Mouse (Mus musculus) brain, adult 2 months (tissue): ENCODE results near the gene Gstm7.
"Not testable (repeated sequence)": the region's sequence is repeated elsewhere in the genome, so short reads cannot be mapped to it uniquely, and the experiment has no call there.

Experiments
- DNase-seq: peaks from one replicate; pipeline ENCODE4 v3.0.0; 2011; ENCODE audit warnings: low read depth, low spot score

The Gstm7 gene

DNA sequence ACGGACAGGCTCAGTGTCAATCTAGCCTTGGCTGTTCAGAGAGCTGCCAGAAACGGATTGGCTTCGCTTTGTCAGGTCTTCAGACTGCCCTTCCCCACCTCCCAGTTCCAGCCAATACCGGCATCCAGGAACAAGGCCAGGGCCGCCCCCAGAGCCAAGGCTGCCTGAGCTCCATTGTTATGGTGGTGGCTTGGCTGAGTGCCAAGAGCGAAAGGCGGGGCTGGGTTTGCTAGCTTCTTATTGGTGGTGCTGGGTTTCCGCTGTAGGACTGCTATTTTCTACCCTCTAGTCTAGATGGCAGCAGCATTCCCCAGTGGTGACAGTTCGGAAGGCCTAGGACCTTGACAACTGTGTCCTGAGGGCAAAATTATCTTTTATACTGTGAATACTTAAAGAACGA, at the start of gene Gstm7:
Gene Gstm7, minus strand, starts transcription at position 148 of the 400 bp plus-strand sequence.
- peak; percentile 97 for DNase-seq

DNA sequence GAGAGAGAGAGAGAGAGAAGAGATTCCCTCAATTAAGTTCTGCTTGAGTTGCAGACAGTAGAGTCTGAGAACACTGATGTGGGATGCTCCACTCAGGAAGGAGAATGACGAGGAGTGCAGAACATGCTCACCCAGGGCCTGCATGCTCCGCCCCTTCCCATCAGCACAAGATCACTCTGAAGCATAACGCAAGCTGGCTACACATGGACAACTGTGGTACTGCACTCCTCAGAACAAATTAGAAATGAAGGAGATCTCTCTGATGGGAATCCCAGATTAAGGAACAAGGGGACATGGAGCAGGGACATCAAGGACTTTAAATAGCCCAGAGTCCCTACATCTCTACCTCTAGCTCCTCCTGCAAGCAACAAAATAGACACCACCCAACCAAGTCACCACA, 49.6 kb upstream of the Gstm7 start:
- DNase-seq, result no peak

DNA sequence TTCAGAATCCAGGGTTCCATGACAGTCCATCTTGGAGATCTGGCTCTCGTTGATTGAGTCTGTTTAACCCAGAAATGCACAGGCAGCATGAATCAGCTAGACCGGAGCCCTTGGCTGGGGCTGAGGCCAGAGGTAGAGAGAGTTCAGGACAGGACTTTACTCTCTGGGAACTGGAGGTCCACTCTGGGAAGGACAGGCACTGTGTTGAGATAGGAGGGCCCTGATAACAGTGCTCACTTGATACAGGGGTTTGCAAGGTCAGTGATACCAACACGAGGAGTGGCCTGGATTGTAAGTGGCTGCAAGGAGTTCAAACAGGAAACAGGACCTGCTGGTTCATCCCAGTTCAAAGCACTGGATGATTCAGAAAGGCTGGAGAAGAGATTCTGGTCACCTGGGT, 46.1 kb upstream of the Gstm7 start:
- DNase-seq, result no peak

DNA sequence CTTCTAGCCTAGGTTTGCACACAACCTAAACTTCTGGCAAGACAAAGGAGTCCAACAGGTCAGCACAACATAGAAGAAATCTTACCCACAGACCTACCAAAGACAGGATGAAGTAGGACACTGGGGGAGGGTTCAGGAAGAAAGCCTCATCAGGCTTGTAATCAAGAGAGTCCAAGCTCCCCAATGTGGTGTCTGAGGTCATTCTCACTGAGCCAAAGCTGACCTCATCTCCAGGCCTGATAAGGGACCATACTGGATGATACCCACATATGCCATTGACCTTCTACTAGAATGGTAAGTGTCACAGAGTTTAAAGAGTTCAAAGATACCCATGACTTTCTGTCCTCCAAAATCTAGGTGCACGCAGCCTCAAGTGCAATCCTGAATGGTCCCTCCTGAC, 42.6 kb upstream of the Gstm7 start:
- DNase-seq, result no peak

DNA sequence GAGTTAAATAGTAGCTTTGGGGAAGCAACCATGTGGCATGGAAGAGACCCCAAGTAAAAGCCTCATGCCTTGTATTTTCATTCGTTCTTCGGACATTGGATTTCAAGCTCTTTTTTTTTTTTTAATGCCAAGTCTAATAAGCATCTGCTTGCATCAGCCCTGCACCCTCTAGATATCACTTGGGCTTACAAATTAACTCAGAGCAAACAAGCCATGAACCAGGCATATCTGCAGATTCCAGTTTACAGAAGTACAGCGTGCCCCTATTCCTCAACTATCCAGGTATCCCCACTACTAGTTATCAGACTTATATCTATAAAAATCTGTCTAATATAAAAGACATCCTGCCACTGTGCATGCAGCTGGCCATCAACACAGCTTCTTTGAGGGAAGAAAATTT, 40.5 kb upstream of the Gstm7 start:
- DNase-seq, result no peak

DNA sequence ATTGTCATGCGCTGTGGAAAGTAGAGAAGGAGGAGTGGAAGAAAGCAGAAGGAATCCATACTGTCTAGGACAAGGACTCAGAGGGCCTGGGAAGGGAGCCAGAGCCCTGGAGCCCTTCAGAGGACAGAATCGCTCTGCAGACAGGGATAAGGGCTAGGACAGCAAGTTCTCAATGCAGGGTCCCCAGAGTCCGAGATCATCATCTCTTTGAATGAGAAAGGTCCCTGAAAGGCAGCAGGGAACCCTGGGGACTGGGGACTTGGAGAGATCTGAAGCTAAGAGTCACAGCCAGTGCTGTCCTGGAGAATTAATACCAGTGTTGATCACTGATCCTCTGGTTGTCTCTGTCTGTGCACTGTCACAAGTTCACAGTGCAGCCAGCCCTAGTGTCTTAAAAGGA, 39.5 kb upstream of the Gstm7 start:
- DNase-seq, result not testable (repeated sequence)

DNA sequence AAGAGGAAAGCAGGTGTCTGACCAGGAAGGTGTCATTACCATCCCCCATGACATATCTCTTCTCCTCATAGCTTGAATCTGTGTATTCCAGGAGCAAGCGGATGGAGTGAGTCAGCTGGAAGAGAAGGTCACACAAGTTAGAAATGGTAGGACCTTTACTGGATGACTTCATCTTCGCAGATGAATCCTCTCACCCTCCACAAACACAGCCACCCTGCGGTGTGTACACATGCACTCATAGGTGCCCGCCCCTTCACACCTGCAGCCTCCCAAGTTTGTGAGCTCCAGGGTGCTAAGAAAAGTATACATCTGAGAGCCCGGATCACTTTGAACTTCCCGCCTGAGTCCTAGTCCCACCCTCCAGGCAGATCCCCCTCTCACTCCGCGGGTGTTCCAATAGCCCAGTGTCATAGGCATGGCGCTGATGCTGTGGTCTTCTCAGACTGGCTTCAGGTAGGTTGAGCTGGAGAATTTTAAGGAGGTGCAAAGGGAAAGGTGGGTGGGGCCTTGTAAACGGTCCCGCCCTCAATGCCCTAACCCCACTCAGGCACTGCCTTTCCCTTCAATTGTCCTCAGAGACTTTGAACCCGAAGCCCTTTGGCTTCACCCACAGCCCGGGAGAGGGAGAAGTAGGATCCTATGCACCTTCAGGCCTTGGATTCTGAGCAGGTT, 37.2 kb upstream of the Gstm7 start, which contains the start of gene Gstm3:
Gene Gstm3, minus strand, starts transcription at position 560 of the 672 bp plus-strand sequence.
- no peak for DNase-seq

DNA sequence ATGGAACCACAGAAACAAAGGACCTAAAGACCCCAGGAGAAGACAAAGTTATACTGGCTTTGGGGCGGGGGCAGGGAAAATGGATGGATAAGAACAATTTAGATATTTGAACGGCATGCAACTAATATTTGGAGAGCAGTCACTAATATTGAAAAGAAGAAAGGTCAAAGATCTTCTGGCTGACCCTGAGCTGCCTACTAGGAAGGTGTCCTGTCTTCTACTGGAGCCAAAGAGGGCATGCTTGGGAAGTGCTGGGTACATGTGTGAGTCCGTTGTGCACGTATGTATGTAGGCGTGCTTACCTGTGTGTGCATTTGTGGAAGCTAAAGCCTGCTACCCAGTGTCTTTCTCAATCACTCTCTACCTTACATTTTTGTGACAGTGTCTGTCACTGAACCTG, 35.0 kb upstream of the Gstm7 start:
- no peak for DNase-seq

DNA sequence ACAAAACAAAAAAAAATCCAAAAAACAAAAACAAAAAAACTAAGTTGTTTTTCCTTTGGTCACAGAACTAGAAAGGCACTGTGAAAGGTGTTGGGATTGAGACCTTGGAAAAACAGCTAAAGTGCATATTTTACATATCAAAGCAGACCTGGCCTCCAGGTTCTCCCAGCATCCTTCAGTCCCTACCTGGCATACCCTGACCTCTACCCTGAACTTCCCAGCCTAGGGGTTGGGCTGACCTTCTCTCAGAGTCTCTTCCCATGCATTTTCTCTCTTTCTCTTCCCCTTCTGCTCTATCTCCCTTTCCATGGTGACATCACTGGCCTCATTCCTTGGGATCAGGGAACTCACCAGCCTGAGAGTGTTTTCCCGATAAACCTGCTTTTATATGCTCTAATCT, 34.0 kb upstream of the Gstm7 start:
- DNase-seq, result no peak

DNA sequence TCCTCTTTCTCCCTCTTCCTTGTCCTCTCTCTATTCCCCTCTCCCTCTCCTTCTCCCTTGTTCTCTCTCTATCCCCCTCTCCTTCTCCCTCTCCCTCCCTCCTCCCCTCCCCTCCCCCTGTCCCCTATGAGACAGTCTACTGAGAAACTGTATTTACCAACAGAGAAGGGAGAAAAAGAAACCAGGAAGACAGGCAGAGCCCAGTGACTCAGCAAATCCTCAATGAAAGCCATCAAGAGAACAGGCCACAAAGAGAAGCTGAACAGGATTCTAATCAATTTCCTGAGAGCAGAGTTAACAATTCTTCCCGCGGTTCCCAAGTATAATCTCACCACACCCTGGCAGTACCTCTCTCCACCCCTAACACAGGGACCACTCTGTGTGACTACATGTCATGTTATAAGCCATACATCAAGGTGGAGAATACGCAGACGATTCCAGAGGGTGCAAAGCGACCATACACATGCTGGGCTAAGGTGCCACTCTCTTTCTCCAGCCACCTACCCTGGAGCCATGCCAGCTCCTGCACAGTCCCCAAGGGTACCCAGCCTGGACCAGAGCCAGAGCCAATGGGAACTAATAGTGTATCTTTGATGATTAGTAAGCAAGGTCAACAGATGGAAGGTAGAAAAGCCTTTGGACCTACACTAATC, 33.2 kb upstream of the Gstm7 start:
- DNase-seq, result no peak

DNA sequence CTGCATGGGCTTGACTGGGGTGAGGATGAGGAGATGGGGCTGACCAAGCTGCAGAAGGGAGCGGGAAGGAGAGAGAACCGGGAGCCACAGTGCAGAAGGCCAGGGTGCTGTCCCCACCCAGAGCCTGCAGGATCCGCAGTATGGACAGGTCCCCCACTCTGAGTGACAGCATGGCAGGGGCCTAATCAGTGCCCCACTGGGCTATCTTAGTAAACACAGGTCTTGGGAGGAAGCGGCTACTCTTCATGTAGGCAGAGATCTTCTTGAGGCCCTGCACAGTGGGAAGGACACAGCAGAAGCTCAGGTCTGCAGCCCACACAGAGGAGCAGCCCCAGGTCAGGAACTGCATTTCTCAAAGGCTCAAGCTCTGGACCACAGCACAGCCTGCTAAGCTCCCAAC, 32.4 kb upstream of the Gstm7 start:
- DNase-seq, result no peak

DNA sequence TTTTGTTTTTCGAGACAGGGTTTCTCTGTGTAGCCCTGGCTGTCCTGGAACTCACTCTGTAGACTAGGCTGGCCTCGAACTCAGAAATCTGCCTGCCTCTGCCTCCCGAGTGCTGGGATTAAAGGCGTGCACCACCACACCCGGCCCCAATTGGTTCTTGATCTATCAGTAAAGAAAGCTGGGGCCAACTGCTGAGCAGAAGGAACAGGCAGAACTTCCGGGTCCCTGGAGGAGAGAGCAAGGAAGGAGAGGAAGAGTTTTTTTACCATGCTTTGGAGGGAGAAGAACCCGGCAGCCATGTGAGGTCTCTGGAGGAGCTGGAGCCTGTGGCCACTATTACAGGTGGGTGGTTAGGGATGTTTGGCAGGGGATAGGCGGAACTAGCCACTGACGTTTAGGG, 23.6 kb upstream of the Gstm7 start:
- DNase-seq, result not testable (repeated sequence)

DNA sequence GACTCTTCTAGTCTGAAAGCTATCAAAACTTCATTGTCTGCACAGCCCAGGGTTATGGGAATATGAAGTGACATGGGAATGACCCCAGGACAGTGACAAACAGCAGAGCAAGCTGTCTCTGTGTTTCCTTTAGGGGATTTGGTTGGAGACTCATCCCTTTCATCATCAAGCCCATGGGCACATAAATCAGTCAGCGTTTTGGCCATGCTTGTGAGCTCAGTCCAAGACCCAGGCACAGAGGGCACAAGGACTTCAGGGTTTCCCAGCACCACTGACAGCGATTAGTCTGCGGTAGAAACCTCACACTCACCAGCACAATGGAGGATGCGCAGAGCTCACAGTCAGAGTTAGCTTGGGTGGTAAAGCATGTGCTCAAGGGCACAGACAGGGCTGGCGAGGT, 22.3 kb upstream of the Gstm7 start:
- DNase-seq, result no peak

DNA sequence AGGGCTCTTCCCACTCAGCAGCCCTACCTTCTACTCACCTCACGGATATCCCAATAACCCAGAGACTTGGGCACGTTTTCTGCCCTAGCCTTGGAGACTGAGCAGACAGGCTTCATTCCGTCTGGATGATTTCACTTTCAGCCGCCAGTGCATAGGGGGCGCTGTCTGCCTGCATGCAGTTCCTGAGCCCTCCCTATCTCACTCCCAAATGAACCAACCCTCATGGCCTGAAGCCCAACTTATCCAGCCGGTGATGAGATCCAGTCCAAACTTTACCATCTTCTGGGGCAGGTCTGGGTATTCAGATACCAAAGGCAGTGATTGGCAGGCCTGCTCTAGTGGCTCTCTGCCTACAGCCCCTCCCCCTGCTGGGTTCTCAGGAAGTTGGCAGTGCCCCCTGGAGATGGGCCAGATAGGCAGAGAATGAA, 21.7 kb upstream of the Gstm7 start:
- peak; percentile 76 for DNase-seq

DNA sequence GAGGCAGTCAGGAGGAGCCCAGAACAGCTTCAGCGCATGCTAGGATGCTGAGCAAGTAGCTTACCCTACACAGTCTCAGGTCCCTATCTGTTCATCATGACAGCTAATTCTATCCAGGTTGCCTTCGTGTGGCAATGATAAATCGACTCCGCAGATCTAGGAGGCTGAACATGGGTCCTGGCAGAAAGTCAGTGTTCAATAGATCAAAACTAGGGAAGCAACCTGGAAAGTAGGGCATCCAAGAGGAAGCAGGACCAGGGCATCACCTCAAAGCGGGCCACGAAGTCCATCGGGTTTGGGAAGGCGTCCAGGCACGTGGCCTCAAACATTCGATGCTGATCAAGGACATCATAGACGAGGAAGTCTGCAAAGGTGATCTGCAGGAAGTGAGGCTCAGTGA, 18.9 kb upstream of the Gstm7 start:
- DNase-seq, result no peak

DNA sequence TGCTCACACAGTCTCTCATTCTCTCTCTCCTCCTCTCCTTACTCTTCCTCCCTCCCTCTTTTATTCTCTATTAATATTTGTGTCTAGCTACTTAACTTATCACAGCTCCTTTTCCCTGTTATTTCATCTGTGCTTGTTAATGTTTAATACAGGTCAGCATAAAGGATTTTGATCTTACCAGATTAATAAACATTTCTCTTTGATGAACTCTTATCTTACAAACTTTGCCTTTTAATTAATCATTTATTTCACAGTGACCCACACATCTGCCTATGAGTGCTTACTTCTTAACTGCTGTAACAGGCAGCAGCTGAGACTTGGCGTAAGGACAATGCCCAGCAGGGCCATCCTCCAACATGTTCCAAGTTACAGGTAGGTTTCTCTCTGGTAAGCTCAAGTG, 17.8 kb upstream of the Gstm7 start:
- not testable (repeated sequence) for DNase-seq

DNA sequence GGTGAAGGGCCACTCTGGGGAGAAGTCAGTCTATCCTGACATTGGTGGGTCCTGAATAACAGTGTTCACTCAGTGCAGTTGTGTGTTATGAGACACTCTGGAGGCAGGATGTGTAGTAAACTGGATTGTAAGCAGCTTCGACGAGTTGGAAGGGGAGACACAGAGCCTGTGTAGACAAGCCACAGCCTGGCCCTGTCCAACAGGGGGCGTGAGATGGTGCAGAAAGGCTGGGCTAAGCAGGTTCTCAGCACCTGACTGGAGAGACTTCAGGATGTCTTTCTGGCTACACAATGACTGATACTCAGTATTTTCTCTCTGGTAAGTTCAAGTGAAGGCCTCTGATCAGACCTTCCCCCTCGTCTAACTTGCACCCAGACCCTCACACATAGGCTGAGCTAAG, 14.1 kb upstream of the Gstm7 start:
- no peak for DNase-seq

DNA sequence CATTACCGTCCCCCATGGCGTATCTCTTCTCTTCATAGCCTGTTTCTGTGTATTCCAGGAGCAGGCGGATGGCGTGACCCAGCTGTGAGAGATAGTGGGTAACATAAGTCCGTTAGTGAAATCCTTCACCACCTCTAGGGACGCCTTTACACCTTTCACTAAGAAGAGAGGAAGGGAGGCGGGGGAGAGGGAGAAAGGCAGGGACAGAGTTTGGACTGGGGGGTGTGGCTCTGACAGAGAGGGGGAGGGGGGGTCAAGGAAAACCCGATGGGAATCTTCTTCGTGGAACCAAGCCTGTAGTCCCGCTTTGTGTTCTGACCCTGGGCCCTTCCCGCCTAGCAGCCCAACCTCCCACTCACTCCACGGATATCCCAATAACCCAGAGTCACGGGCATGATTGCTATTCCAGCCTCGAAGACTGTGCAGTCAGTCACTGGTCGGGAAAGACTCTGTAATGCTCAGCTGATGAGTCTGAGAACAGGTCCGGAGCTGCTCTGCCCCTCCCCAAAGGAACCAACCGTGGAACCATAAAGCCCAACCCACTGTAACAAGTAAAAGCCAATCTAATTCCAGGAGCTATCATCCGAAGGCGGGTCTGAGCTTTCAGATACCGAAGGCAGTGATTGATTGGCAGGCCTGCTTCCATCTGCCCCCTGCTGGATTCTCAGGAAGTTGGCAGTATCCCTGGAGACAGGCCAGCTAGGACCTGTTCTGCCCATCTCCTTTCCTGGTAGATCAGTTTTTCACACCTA, 11.8 kb upstream of the Gstm7 start, which contains the start of gene Gstm6:
Gene Gstm6, minus strand, starts transcription at position 511 of the 752 bp plus-strand sequence.
- peak; percentile 85 for DNase-seq

DNA sequence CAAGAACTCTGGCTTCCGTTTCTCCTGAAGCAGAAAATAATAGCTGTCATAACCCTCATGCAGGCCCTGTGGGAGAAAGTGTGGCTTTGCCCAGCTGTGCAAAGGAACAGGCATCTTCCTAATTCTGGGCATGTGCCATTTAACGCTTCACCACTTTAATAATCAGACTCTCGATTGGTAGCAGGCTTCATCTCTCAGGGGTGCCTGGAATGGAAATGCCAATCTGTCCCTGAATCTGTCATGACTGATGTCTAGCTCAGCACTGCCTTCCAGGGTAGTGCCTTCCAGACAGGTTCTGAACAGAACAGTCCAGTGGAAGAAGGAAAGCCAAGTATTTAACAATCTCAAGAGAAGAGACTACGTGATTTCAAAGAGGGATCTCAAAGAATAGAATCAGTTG, 9.6 kb upstream of the Gstm7 start:
- DNase-seq, result peak; percentile 40

DNA sequence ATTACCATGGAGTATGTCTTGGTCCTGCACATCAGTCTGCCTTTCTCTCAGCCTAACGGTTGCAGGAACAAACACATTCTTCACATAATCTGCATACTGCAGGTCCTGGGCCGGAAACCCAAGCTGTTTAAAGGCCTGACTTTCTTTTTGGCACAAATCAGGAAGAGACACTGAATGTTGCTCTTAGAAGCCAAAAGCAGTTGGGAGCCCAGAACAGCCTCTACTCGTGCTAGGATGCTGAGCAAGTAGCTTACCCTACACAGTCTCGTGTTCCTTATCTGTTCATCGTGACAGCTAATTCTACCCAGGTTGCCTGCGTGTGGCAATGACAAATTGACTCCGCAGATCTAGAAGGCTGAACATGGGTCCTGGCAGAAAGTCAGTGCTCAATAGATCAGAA, 8.9 kb upstream of the Gstm7 start:
- peak; percentile 42 for DNase-seq

DNA sequence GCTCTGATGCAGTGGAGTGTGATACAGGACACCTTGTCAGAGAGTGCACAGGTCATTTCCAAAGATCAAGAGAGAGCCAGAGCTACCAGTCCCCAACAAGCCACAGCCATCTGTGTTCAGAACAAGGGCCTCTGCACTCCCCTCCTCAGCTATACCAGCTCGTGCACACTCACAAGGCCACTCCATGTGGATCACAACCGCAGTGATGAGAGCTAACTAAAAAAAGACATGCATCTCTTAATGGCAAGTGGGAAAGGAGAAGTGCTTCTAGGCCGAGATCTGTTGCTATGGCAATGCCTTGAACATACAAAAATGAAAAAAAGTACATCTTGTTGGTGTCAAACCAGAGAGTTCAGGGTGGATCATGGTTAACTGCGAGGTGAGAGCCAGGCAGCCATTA, 8.2 kb upstream of the Gstm7 start:
- peak; percentile 81 for DNase-seq

DNA sequence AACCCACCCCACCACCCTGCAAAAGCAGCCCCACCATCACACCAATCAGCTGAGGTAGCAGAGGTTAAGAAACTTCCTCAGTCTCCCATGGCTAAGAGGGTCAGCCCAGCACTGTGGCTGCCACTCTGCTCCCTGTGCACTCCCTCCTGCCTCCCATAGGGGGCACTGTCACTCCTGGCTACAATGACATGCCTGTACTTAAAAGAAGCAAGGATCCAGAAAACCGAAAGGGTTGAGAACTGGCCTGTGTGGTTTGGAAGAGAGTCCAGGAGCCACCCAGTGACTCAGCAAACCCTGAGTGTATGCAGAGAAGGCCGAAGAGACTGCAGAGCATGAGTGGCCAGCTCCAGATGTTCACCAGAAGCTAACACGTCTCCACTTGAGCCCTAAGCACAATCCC, 7.8 kb upstream of the Gstm7 start:
- peak; percentile 64 for DNase-seq

DNA sequence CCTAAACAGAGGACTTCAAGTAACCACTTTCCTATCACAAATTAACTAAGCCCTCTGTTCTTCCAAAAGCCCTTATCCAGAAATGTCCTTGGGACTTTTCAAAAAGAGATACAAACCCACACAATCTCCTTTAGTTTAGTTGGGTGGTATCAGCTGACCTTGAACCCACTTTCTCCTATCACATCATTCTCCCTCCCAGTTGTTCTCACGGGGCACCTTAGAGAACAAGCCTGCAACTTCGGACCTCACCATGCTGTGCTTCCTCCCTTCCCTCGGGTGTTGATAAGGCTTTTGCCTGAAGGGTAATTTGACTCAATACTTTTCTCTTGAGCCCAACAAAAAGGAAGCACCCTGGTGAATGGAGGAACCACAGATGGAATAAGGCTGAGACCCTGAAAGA, 4.3 kb upstream of the Gstm7 start:
- DNase-seq, result no peak
